Mouse (Mus musculus) liver, embryonic 11.5 days (tissue): Measurements from ENCODE around the gene Xlr4b. TPM values are rescaled to one million over a fixed set of nuclear protein-coding genes. Genes with fewer than 3 reads are reported as not detected.
"Not testable (repeated sequence)": the region's sequence is repeated elsewhere in the genome, so short reads cannot be mapped to it uniquely, and the experiment has no call there.

Source experiments
- ATAC-seq: fragments of 200-750 bp; cut with Nextera tagmentation; replicated peaks from 2 replicates; pipeline ENCODE4 v1.8.0; 2017; ENCODE audit warnings: moderate number of reproducible peaks, mild to moderate bottlenecking, moderate TSS enrichment, moderate library complexity; ENCODE audit not compliant: low FRiP score
- DNase-seq: peaks from one replicate; pipeline ENCODE4 v3.0.0-alpha.2; 2017; ENCODE audit warnings: low spot score
- H3K27ac ChIP-seq: fragments of 300-500 bp; sonication (generic); 2 replicates; pipeline ENCODE4 v1.5.1; 2014; ENCODE audit warnings: mild to moderate bottlenecking, low read depth, low read length, control low read depth
- H3K27me3 ChIP-seq: fragments of 300-500 bp; sonication (generic); replicated peaks from 2 replicates; pipeline ENCODE4 v1.6.1; 2014; ENCODE audit warnings: low read length, mixed read lengths; ENCODE audit not compliant: control insufficient read depth, insufficient read depth
- H3K36me3 ChIP-seq: fragments of 300-500 bp; sonication (generic); 2 replicates; pipeline ENCODE4 v1.6.1; 2014; ENCODE audit warnings: mild to moderate bottlenecking, low read length, moderate library complexity, mixed read lengths; ENCODE audit not compliant: control insufficient read depth, insufficient read depth
- H3K4me1 ChIP-seq: fragments of 300-500 bp; sonication (generic); replicated peaks from 2 replicates; pipeline ENCODE4 v1.6.1; 2014; ENCODE audit warnings: low read length, mixed read lengths; ENCODE audit not compliant: control insufficient read depth, insufficient read depth
- H3K4me2 ChIP-seq: fragments of 300-500 bp; sonication (generic); 2 replicates; pipeline ENCODE4 v1.6.1; 2014; ENCODE audit warnings: mild to moderate bottlenecking, control low read depth, moderate library complexity
- H3K4me3 ChIP-seq: fragments of 300-500 bp; sonication (generic); 2 replicates; pipeline ENCODE4 v1.5.1; 2014; ENCODE audit warnings: low read depth, low read length, control low read depth
- H3K9ac ChIP-seq: fragments of 300-500 bp; sonication (generic); 2 replicates; pipeline ENCODE4 v1.6.1; 2014; ENCODE audit warnings: low read depth, low read length, control low read depth
- H3K9me3 ChIP-seq: fragments of 300-500 bp; sonication (generic); 2 replicates; pipeline ENCODE4 v1.6.1; 2016; ENCODE audit warnings: low read length, inconsistent platforms, mixed read lengths; ENCODE audit not compliant: control insufficient read depth
- WGBS: fragments of 180-500 bp; shearing (Covaris S2); extraction: QIAGEN DNeasy Blood & Tissue Kit; methylation state at CpG from one replicate; pipeline ENCODE4 v1.1.7; 2014; 5-methylcytosine and 5-hydroxymethylcytosine counted together
- polyA plus RNA-seq: library from polyadenylated mRNA; unstranded; fragments of >200 nt; fragmentation: Nextera tagmentation; extraction: Ambion mirVana; gene quantifications from 2 replicates; pipeline ENCODE4 v1.2.1, GENCODE M21; 2014

The Xlr4b gene
- polyA plus RNA-seq, result 3.3 and 3.8 TPM in 2 replicates

GRCm38 (mm10) chrX:73213819-73214564, at the start of gene Xlr4b:
Gene Xlr4b (plus strand): TSS chrX:73214333.
- H3K4me1 ChIP-seq, H3K9ac ChIP-seq, H3K27ac ChIP-seq, H3K4me2 ChIP-seq, H3K27me3 ChIP-seq, H3K4me3 ChIP-seq, ATAC-seq, H3K9me3 ChIP-seq, H3K36me3 ChIP-seq, DNase-seq: not testable (repeated sequence)
- WGBS, result 59% methylated on average over 12 of the region's 19 CpGs

DNA sequence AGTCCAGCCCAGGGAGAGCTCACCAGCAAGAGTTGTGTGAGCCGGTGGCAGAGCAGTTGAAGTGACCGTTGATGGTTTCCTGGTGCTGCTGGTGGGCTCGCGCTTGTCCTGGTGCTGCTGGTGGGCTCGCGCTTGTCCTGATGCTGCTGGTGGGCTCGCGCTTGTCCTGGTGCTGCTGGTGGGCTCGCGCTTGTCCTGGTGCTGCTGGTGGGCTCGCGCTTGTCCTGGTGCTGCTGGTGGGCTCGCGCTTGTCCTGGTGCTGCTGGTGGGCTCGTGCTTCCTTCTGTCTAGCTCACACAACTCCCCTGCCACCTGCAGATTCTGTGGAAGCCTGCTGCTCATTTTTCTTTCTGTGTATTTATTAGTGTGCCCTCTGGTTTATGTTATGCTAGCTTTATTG, 37.2 kb upstream of the Xlr4b start, which contains the start of gene Spin2d:
Gene Spin2d (minus strand): TSS at position 101 of the 400 bp plus-strand sequence.
- not testable (repeated sequence) for H3K27me3 ChIP-seq, H3K4me1 ChIP-seq, H3K4me2 ChIP-seq, H3K9ac ChIP-seq, H3K9me3 ChIP-seq, ATAC-seq, DNase-seq, H3K27ac ChIP-seq, H3K36me3 ChIP-seq, H3K4me3 ChIP-seq
- 76% methylated on average over 6 of the region's 15 CpGs for WGBS

- not testable (repeated sequence) for H3K36me3 ChIP-seq, ATAC-seq, H3K4me2 ChIP-seq, DNase-seq, H3K4me1 ChIP-seq, H3K9ac ChIP-seq, H3K27me3 ChIP-seq, H3K9me3 ChIP-seq, H3K4me3 ChIP-seq, H3K27ac ChIP-seq
- 77% methylated on average over 12 of the region's 12 CpGs for WGBS
These were observed 22.2 kb upstream of the Xlr4b start, which contains the start of gene Xlr3b for GRCm38 (mm10) chrX:73191934-73192333. Gene Xlr3b (plus strand): TSS chrX:73192207.

DNA sequence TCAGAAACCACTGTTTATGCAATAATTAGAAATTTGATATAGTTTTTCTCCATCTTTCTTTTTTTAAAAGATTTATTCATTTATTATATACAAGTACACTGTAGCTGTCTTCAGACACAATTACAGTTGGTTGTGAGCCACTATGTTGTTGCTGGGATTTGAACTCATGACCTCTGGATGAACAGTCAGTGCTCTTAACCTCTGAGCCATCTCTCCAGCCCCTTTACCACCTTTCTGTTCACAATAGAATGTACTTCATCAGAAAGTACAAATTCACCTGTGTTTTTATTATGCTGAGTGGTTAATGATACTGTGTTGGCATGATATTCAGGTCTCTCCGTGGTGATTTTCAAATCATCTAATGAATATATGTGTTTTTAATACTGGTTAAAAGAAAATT, 11.2 kb downstream of the Xlr4b start:
- Histone ChIP-seq H3K36me3 (no peaks in the 10 kb centered on the region), H3K4me2 (no peak overlapping the region), H3K27me3 (peaks cover 9% of the 10 kb centered on the region), H3K4me3 (no peak overlapping the region), H3K9ac (no peak overlapping the region), H3K9me3 (no peaks in the 10 kb centered on the region), H3K27ac (no peak overlapping the region), H3K4me1 (peaks cover 3% of the 10 kb centered on the region; the same call in 1 of the 2 replicates)
- 36% methylated on average over 1 of the region's 1 CpGs for WGBS
- no peak for DNase-seq
- no peak for ATAC-seq

DNA sequence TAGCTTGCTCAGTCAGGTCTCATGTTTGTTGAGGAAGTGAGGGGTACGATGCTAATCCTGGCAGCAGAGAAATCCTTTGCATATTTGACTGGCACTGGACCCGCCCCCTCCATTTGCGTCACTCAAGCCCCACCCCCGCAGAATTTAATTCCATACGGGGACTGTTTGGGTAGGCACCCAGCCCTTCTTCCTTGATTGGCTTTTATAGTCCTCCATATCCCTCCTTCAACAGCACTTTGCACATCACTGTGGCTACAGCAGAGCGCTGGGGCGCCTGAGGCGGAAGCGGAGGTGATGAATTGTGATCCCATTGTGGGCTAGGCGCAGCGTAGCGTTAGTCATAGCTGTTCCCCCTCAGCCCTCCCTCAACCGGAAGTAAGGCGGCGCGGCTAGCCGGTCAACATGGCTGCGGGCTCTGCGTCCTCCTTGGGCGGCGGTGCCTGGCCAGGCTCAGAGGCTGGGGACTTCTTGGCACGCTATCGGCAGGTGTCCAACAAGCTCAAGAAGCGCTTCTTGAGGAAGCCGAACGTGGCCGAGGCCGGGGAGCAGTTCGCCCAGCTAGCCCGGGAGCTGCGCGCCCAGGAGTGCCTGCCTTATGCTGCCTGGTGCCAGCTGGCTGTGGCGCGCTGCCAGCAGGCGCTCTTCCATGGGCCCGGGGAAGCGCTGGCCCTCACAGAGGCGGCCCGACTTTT, 13.9 kb downstream of the Xlr4b start, which contains the start of gene F8a:
Gene F8a (plus strand): TSS at position 378 of the 692 bp plus-strand sequence.
- Histone ChIP-seq H3K9ac (peak within 1 kb of the TSS; percentile 72), H3K4me1 (peaks cover 3% of the 10 kb centered on the region; the same call in 1 of the 2 replicates), H3K9me3 (no peaks in the 10 kb centered on the region), H3K36me3 (no peaks in the 10 kb centered on the region), H3K4me3 (peak within 1 kb of the TSS; percentile 66), H3K27me3 (peaks cover 9% of the 10 kb centered on the region), H3K27ac (peak within 1 kb of the TSS; percentile 48), H3K4me2 (peak within 1 kb of the TSS; percentile 90)
- DNase-seq, result peak; percentile 77
- 16% methylated on average over 39 of the region's 39 CpGs for WGBS
- peak; percentile 95 for ATAC-seq

DNA sequence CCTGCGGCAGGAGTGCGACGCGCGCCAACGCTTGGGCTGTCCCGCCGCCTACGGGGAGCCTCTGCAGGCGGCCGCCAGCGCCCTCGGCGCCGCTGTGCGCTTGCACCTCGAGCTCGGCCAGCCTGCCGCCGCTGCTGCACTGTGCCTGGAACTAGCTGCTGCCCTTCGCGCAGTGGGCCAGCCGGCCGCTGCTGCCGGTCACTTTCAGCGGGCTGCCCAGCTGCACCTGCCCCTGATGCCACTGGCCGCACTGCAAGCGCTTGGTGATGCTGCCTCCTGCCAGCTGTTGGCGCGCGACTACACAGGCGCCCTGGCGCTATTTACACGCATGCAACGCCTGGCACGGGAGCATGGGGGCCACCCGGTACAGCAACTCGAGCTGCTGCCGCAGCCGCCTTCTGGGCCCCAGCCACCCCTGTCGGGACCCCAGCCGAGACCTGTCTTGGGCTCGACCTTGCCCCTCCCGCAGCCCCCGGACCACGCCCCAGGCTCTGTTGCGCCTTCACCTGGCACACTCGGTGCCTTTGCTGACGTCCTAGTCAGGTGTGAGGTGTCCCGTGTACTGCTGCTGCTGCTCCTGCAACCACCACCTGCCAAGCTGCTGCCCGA, 14.6 kb downstream of the Xlr4b start:
- WGBS, result 9% methylated on average over 51 of the region's 51 CpGs
- H3K27me3 ChIP-seq, result peaks cover 9% of the 10 kb centered on the region
- DNase-seq, result peak; percentile 41
- H3K36me3 ChIP-seq, result no peaks in the 10 kb centered on the region
- peak overlapping the region; percentile 90 for H3K4me2 ChIP-seq
- peak overlapping the region; percentile 48 for H3K27ac ChIP-seq
- H3K4me1 ChIP-seq, result peaks cover 3% of the 10 kb centered on the region; the same call in 1 of the 2 replicates
- no peaks in the 10 kb centered on the region for H3K9me3 ChIP-seq
- H3K9ac ChIP-seq, result peak overlapping the region; percentile 72
- peak overlapping the region; percentile 66 for H3K4me3 ChIP-seq
- ATAC-seq, result peak; percentile 72

- no peak for ATAC-seq
- no peak overlapping the region for H3K27ac ChIP-seq
- no peak for DNase-seq
- no peaks in the 10 kb centered on the region for H3K36me3 ChIP-seq
- peaks cover 9% of the 10 kb centered on the region for H3K27me3 ChIP-seq
- no peak overlapping the region for H3K9ac ChIP-seq
- 32% methylated on average over 3 of the region's 3 CpGs for WGBS
- H3K9me3 ChIP-seq, result no peaks in the 10 kb centered on the region
- H3K4me3 ChIP-seq, result peak overlapping the region; percentile 66
- H3K4me2 ChIP-seq, result peak overlapping the region; percentile 90
- peaks cover 3% of the 10 kb centered on the region; the same call in 1 of the 2 replicates for H3K4me1 ChIP-seq
These were observed 15.2 kb downstream of the Xlr4b start for GRCm38 (mm10) chrX:73229288-73229687.

DNA sequence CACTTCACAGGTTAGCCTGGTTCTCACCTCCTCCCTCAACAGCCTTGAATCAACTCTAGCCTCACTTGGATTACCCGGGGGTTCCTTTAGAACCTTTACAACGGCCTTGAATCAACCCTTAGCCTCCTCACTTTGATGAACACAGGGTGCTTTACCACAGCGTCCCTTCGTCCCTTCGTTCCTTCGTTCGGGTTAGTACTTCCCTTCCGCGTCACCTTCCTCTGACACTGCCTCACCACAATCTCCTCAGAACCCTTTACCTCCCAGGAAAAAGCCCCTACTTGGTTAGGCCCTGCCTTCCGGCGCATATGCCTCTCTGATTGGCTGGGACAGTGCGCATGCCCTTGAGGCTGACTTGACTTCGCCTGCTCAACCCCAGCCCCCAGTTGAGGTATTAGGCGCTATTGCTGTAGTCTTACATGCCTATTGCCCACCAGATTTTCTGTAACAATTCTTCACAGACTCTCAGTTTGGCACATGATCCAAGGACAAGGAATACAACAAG, 28.7 kb downstream of the Xlr4b start, which contains the start of gene Xlr4c:
Gene Xlr4c (minus strand): TSS at position 310 of the 505 bp plus-strand sequence.
- DNase-seq, ATAC-seq, H3K27me3 ChIP-seq, H3K4me2 ChIP-seq, H3K36me3 ChIP-seq, H3K4me3 ChIP-seq, H3K4me1 ChIP-seq, H3K9me3 ChIP-seq, H3K27ac ChIP-seq, H3K9ac ChIP-seq: not testable (repeated sequence)
- WGBS, result 73% methylated on average over 11 of the region's 14 CpGs
